Mouse (Mus musculus): ENCODE measurements around the gene Nfib. TPM values are rescaled to one million over a fixed set of nuclear protein-coding genes. Genes with fewer than 3 reads are reported as not detected.

Gene Nfib
- total and polyA plus RNA-seq, 3 experiments, result 0.04 to 0.11 (median 0.09) TPM

DNA sequence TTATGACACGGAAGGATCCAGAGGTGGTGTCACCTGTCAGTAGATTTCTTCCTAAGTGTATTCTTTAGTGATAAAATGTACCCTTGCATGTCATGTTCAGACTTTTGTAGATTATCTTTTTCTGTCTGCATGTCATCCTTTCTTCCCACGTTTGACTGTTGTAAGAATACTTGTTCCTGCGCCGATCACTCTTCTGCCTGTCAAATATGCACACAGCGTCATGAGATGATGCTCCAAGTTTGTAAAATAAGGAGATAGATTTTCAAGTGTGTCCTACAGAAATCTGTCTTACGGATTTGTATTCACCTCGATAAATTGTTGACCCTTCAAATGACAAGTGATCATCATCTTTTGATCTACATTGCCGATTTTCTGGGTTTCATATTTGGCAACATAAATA is 190.6 kb downstream of the Nfib start:
- Histone ChIP-seq H3K4me1 (ENCODE audit: control insufficient read depth in 1 of 2, insufficient read depth in 2 of 2) (peaks cover 0 to 3% of the 10 kb centered on the region in 2 experiments; a peak in 2 of 4 replicates), H3K79me2 (replicated peaks; ENCODE audit: control insufficient read depth, extremely low read depth, insufficient read depth, poor library complexity, severe bottlenecking) (no peaks in the 10 kb centered on the region), H3K9ac (ENCODE audit: insufficient read depth, low read depth) (no peak overlapping the region), H3K9me3 (replicated peaks; ENCODE audit: low read length) (peaks cover 2% of the 10 kb centered on the region), H3K4me3 (replicated peaks in 1 of 3; ENCODE audit: low read depth in 2 of 3, low read length in 2 of 3, poor library complexity in 1 of 3) (no peak overlapping the region), H3K4me2 (ENCODE audit: insufficient read depth, low read depth, poor library complexity, severe bottlenecking) (no peak overlapping the region), H3K27me3 (replicated peaks) (no peaks in the 10 kb centered on the region), H3K36me3 (replicated peaks in 1 of 2; ENCODE audit: control insufficient read depth in 1 of 2, insufficient read depth in 1 of 2, low read length in 1 of 2) (no peaks in the 10 kb centered on the region), H3K27ac (ENCODE audit: insufficient read depth, low read depth) (no peak overlapping the region)
- dilution Hi-C loops (cut with MboI; ENCODE audit: extremely low pct_ligation_motif_present, extremely low pct_unique_long_range_greater_than_20kb, low sequenced_read_pairs) (no loop called here), in situ Hi-C loops (cut with MboI; ENCODE audit: low pct_ligation_motif_present, low pct_unique_long_range_greater_than_20kb, low sequenced_read_pairs) (no loop called here)
- no peak for DNase-seq (ENCODE audit: extremely low read depth)
- TF ChIP-seq ETS1 (conservative IDR thresholded peaks at IDR 0.05; ENCODE audit: low read depth, low read length), result no peak
- no peak for TF ChIP-seq KAT2A (IDR thresholded peaks at IDR 0.05; ENCODE audit: insufficient replicate concordance, low read length)
- no peak for TF ChIP-seq IRF4 (IDR thresholded peaks at IDR 0.05; ENCODE audit: low read depth, low read length)
- TF ChIP-seq TBP (conservative IDR thresholded peaks at IDR 0.05; ENCODE audit: low read depth, low read length), result no peak
- TF ChIP-seq RCOR1 (conservative IDR thresholded peaks at IDR 0.05; ENCODE audit: low read depth, low read length), result no peak
- no peak for TF ChIP-seq MYC (IDR thresholded peaks at IDR 0.05; ENCODE audit: low read depth, low read length)
- TF ChIP-seq RAD21 (IDR thresholded peaks at IDR 0.05; ENCODE audit: low read depth, low read length), result no peak
- TF ChIP-seq PAX5 (IDR thresholded peaks at IDR 0.05; ENCODE audit: low read length), result no peak
- no peak for TF ChIP-seq TCF12 (IDR thresholded peaks at IDR 0.05; ENCODE audit: low read depth, low read length)
- no peak for TF ChIP-seq MAX (IDR thresholded peaks at IDR 0.05; ENCODE audit: low read length)
- TF ChIP-seq MAZ (IDR thresholded peaks at IDR 0.05; ENCODE audit: low read depth, low read length), result no peak
- TF ChIP-seq MAFK (IDR thresholded peaks at IDR 0.05; ENCODE audit: insufficient replicate concordance, low read length), result no peak
- TF ChIP-seq E2F4 (IDR thresholded peaks at IDR 0.05; ENCODE audit: insufficient replicate concordance, low read depth, low read length), result no peak
- no peak for TF ChIP-seq ZNF384 (IDR thresholded peaks at IDR 0.05; ENCODE audit: low read depth, low read length)

DNA sequence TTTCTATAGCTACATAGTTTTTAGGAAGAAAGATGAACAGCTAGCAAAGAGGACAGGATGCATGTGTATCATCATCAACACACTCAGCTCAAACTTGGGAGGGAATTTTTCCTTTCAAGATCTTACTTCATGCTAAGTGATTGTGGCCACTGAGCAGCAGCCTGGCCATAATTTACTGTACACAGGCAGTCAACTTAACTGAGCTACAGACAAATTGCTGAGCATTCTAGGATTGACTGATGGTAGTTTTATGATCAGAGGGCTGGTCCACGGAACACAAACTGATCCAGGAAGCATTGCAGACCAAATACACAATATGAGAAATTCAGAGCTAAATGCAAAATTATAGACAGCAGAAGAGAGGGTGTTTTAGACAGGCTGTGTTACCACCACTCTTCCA is 191.2 kb downstream of the Nfib start:
- H3K27me3 ChIP-seq (replicated peaks), result no peaks in the 10 kb centered on the region
- no peak overlapping the region for H3K4me3 ChIP-seq (replicated peaks in 1 of 3; ENCODE audit: low read depth in 2 of 3, low read length in 2 of 3, poor library complexity in 1 of 3)
- H3K79me2 ChIP-seq (replicated peaks; ENCODE audit: control insufficient read depth, extremely low read depth, insufficient read depth, poor library complexity, severe bottlenecking), result no peaks in the 10 kb centered on the region
- no peaks in the 10 kb centered on the region for H3K36me3 ChIP-seq (replicated peaks in 1 of 2; ENCODE audit: control insufficient read depth in 1 of 2, insufficient read depth in 1 of 2, low read length in 1 of 2)
- H3K4me1 ChIP-seq (ENCODE audit: control insufficient read depth in 1 of 2, insufficient read depth in 2 of 2), result peaks cover 0 to 3% of the 10 kb centered on the region in 2 experiments; a peak in 2 of 4 replicates
- peaks cover 2% of the 10 kb centered on the region for H3K9me3 ChIP-seq (replicated peaks; ENCODE audit: low read length)
- H3K4me2 ChIP-seq (ENCODE audit: insufficient read depth, low read depth, poor library complexity, severe bottlenecking), result no peak overlapping the region
- in situ Hi-C loops (cut with MboI; ENCODE audit: low pct_ligation_motif_present, low pct_unique_long_range_greater_than_20kb, low sequenced_read_pairs) (no loop called here), dilution Hi-C loops (cut with MboI; ENCODE audit: extremely low pct_ligation_motif_present, extremely low pct_unique_long_range_greater_than_20kb, low sequenced_read_pairs) (no loop called here)
- no peak for TF ChIP-seq SMC3 (IDR thresholded peaks at IDR 0.05; ENCODE audit: low read depth, low read length)
- no peak for TF ChIP-seq ZC3H11A (IDR thresholded peaks at IDR 0.05; ENCODE audit: low read depth, low read length)
- no peak for TF ChIP-seq CHD1 (IDR thresholded peaks at IDR 0.05; ENCODE audit: low read depth, low read length)
- no peak for TF ChIP-seq SIN3A (IDR thresholded peaks at IDR 0.05; ENCODE audit: low read length)
- no peak for TF ChIP-seq HCFC1 (IDR thresholded peaks at IDR 0.05; ENCODE audit: low read depth, low read length)
- no peak for TF ChIP-seq EP300 (IDR thresholded peaks at IDR 0.05; ENCODE audit: low read length)
- no peak for TF ChIP-seq POLR2AphosphoS2 (IDR thresholded peaks at IDR 0.05; ENCODE audit: low read depth, low read length)
- no peak overlapping the region for H3K9ac ChIP-seq (ENCODE audit: insufficient read depth, low read depth)
- no peak for DNase-seq (ENCODE audit: extremely low read depth)
- H3K27ac ChIP-seq (ENCODE audit: insufficient read depth, low read depth), result no peak overlapping the region

Data from CH12.LX (cell line).